Mouse (Mus musculus): ENCODE measurements around the gene C2cd4d. TPM values are rescaled to one million over a fixed set of nuclear protein-coding genes. Genes with fewer than 3 reads are reported as not detected.

C2cd4d gene
- total and polyA plus RNA-seq, 3 experiments, result 0.52 to 4.0 TPM; not detected in 1

DNA sequence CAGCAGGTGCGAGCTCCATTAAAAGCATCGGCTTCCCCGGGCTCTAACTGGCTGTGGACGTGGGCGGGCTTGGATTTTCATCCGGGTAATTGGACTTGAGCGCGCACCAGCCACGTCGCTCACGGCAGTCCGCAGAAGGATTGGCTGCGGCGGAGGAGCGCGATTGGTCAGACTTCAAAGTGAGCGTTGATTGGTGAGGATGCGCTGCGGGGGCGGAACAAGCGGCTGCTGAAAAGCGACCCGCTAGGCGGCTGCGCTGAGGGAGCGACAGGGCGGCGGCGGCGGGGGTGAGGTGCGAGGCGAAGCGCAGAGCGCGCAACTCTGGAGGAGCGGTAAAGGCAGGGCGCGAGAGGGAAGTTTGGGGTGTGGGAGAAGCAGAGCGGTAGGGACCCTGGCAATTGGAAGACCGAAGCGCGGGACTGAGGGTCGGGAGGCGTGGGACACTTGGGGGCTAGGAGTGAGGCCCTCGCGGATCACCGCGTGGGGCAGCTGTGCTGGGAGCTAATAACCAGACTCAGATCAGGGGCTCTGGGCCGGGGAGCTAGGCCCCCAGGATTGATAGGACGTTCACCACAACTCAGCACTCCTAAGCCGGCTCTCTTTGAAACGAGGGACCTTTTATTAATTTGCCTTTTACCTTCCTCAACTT lies 50.9 kb downstream of the C2cd4d start, which contains the start of gene Tdrkh:
Tdrkh (plus strand) TSS at position 243 of the 649 bp plus-strand sequence.
- peak; percentile 97 for DNase-seq

Other genes with a start within 250 kb of the C2cd4d start
- gene Gm10696, start 184.2 kb upstream of the C2cd4d start, total RNA-seq (2021), result not detected
- gene Gm10696, start 184.2 kb upstream of the C2cd4d start, polyA plus RNA-seq (2012; rRNA removed), result not detected in 2 replicates
- gene Gm5286, start 165.7 kb upstream of the C2cd4d start, total RNA-seq (2021), result not detected
- not detected in 2 replicates for gene Gm5286, start 165.7 kb upstream of the C2cd4d start, polyA plus RNA-seq (2012; rRNA removed)
- not detected for gene Gm4778, start 98.4 kb upstream of the C2cd4d start, total RNA-seq (2021)
- gene Gm4778, start 98.4 kb upstream of the C2cd4d start, polyA plus RNA-seq (2012; rRNA removed), result not detected in 2 replicates
- gene Them4, start 52.3 kb upstream of the C2cd4d start, total RNA-seq (2021), result 1 to 10 TPM; 8.2 to 8.5 TPM
- 0.34 and 0.74 TPM in 2 replicates for gene Them4, start 52.3 kb upstream of the C2cd4d start, polyA plus RNA-seq (2012; rRNA removed)
- not detected for gene Them5, start 20.3 kb upstream of the C2cd4d start, total RNA-seq (2021)
- not detected in 2 replicates for gene Them5, start 20.3 kb upstream of the C2cd4d start, polyA plus RNA-seq (2012; rRNA removed)
- gene Rorc, start 10.4 kb downstream of the C2cd4d start, total RNA-seq (2021), result 10 to 100 TPM; 19.8 to 20.5 TPM
- gene Rorc, start 10.4 kb downstream of the C2cd4d start, polyA plus RNA-seq (2012; rRNA removed), result 17.4 and 17.6 TPM in 2 replicates
- under 1 TPM; 0.26 to 0.62 TPM for gene Lingo4, start 36.1 kb downstream of the C2cd4d start, total RNA-seq (2021)
- gene Lingo4, start 36.1 kb downstream of the C2cd4d start, polyA plus RNA-seq (2012; rRNA removed), result 0.22 and 0.37 TPM in 2 replicates
- gene Tdrkh, start 50.8 kb downstream of the C2cd4d start, total RNA-seq (2021), result 10 to 100 TPM in 1 of 2 experiments, 1 to 10 TPM in 1; 6.4 to 14.7 TPM
- 0.23 and 0.24 TPM in 2 replicates for gene Tdrkh, start 50.8 kb downstream of the C2cd4d start, polyA plus RNA-seq (2012; rRNA removed)
- 10 to 100 TPM; 46.4 to 84.5 TPM for gene Mrpl9, start 80.9 kb downstream of the C2cd4d start, total RNA-seq (2021)
- gene Mrpl9, start 80.9 kb downstream of the C2cd4d start, polyA plus RNA-seq (2012; rRNA removed), result 16.4 and 18.0 TPM in 2 replicates
- gene Oaz3, start 81.5 kb downstream of the C2cd4d start, total RNA-seq (2021), result under 1 TPM in 1 of 2 experiments, not detected in 1; 0.24 TPM
- gene Oaz3, start 81.5 kb downstream of the C2cd4d start, polyA plus RNA-seq (2012; rRNA removed), result 0.15 TPM in 1 of 2 replicates, not detected in the other
- gene Celf3, start 115.9 kb downstream of the C2cd4d start, total RNA-seq (2021), result 10 to 100 TPM; 17.6 to 27.7 TPM
- 62.2 and 77.6 TPM in 2 replicates for gene Celf3, start 115.9 kb downstream of the C2cd4d start, polyA plus RNA-seq (2012; rRNA removed)
- gene Riiad1, start 117.9 kb downstream of the C2cd4d start, total RNA-seq (2021), result 1 to 10 TPM; 2.8 to 3.5 TPM
- gene Riiad1, start 117.9 kb downstream of the C2cd4d start, polyA plus RNA-seq (2012; rRNA removed), result not detected in 2 replicates
- 10 to 100 TPM; 40.5 to 41.9 TPM for gene Snx27, start 220.3 kb downstream of the C2cd4d start, total RNA-seq (2021)
- 5.4 and 5.6 TPM in 2 replicates for gene Snx27, start 220.3 kb downstream of the C2cd4d start, polyA plus RNA-seq (2012; rRNA removed)

Measured in adrenal gland, adult 2 months (tissue).